Mouse (Mus musculus): ENCODE measurements around the gene Hmgcl.
A peak's percentile ranks its signal among the peaks of the same experiment; 100 is the strongest.
"Not testable (repeated sequence)": the region's sequence is repeated elsewhere in the genome, so short reads cannot be mapped to it uniquely, and the experiment has no call there.

Gene Hmgcl

DNA sequence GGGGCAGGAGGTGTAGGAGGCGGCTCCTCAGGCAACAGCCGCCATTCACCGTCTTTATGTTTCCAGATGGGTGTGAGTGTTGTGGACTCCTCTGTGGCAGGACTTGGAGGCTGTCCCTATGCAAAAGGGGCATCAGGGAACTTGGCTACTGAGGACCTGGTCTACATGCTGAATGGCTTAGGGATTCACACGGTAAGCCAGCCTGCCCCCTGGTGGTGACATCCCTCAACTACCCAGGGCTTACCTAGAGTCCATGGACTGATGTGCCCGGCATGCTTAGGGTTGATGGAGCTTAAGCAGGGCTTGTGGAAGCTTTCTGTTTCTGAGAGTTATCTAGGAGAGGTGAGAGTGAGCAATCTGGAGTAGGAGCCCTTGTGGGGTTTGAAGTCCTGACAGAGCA lies 14.5 kb downstream of the Hmgcl start:
- peak; percentile 44 for ATAC-seq (ENCODE audit: low TSS enrichment)

DNA sequence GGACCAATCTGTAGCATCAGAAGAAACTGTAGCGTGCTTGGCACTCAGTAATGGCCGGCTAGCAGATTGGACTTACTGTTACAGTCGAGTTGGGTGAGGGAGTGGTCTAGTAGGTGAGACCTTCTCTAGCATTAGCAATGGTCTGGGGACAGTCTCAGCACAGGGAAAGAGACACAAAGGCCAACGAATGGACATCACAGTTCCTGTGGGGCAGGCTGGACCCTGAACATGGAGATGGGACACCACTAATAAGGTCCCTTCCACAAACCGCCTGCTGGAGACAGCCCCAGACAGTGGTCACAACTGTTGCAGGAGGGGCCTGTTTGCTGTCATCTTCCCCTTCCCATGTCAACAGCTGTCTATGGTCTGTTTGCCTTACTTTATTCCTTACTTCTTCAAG lies 15.5 kb downstream of the Hmgcl start:
- ATAC-seq (ENCODE audit: low TSS enrichment): no peak

DNA sequence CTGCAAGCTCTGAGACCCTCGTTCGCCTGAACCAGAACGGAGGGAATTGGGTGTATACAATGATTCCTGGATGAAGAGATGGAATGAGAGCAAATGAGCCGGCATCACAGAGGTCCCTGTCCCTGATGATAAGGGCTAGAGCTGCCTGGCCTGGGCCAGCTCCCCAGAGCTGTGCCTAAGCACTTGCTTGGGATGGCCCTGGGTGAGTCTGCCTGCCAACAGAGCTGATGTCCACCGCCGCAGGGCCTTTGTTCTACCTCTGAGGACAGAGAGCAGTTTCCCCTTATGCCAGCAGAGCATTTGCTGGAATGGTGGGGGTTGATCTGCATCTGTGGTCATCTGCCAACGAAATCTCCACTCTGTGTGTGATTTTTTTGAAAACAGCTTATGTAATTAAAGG lies 15.9 kb downstream of the Hmgcl start:
- ATAC-seq (ENCODE audit: low TSS enrichment): no peak

DNA sequence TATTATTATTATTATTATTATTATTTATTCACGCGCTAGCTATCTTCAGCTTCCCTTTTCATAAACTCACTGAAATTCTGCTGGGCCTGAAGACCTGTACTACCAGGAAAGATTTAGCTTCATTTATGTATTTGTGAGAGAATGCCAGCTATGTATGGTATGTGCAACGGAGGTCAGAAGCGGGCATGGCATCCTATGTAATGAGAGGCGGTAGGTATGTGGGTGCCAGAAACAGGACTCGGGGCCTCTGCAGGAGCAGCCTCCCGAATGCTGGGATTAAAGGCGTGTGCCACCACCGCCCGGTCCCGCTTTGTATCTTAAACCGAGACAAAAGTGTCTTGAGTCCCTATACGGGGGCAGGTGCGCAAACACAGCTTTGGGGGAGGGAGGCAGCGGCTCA lies 16.7 kb downstream of the Hmgcl start:
- peak; percentile 2; the same call in 1 of the 2 replicates for ATAC-seq (ENCODE audit: low TSS enrichment)

DNA sequence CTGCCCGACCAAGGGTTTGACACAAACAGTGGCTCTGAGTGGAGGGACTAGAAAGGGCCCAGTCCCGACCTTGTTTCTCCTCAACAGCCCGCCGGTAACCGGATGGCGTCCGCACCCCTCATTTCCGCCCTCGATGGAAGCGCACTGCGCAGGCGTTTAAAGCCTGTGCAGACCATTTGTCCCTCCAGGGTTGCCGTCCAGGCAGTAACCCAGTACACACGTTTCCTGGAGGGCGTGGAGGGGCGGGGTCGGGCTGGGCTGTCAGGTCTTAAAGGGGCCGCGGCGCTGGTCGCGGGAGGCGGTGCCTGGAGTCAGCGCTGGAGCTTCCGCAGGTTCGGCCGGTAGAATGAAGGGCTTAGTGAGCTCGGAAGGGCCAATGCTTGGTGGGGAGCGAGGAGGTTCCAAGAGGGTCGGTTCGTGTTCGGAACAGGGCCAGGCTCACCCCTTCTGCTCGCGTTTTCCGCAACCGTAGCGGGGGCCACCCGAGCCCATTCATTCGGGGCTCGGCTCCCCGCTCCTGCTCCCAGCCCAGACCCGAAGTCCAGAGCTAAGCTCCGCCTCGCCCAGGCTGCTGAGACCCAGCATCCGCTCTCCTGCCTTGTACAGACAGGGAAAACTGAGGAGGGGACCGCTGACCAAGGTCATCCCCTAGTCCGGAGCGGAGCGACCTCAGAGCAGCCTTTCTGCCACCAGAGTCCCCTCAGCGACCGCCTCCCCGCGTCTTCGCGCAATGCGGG lies 17.4 kb downstream of the Hmgcl start, which contains the start of gene Gale:
TSS of gene Gale (plus strand) at position 271 of the 737 bp plus-strand sequence.
- ATAC-seq (ENCODE audit: low TSS enrichment): peak; percentile 74

DNA sequence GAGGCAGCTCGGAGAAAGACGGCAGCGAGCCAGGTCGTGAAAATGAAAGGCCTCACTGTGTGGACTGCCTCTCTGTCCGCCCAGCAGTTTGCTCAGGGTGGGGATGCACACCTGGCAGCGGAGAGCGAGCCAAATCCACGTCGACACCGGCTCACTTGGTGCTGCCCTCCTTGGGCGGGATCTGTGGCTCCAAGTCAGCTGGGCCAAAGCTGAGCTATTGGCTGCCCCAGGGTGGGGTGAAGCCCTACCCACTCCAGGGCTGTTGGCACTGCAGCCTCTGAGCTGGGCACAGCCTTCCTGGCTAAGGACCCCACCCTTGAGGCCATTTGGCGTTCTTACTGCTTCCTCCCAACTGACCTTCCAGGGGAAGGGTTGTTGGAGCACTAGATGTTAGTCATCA lies 18.2 kb downstream of the Hmgcl start:
- ATAC-seq (ENCODE audit: low TSS enrichment): peak; percentile 15; the same call in 1 of the 2 replicates

DNA sequence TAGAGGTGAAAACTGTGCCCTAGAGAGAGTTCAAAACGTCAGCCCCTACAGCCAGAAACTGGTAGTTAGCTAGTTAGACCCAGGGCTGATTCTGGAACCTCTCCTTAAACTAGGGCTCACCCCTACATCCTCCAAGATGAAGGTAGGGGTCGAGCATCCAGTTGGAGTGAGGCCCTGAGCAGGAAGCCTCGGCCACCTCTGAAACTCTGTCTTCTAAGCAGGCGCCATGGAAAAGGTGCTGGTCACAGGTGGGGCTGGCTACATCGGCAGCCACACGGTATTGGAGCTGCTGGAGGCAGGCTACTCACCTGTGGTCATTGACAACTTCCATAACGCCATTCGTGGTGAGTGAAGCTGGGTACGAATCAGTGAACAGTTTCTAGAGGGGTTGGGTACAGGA lies 18.9 kb downstream of the Hmgcl start:
- ATAC-seq (ENCODE audit: low TSS enrichment): no peak

DNA sequence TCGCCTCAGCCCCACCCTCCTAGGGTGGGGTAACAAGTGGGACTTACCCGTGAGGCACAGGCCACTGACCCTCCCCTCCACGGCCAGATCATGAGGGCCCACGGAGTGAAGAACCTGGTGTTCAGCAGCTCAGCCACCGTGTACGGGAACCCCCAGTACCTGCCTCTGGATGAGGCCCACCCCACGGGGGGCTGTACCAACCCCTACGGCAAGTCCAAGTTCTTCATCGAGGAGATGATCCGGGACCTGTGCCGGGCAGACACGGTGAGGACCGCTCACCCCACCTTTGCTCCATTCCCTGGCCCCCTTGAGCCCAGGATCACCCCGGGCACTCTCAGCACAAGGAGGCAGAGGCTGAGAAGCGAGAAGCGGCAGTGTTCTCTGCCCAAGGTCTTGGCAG lies 20.0 kb downstream of the Hmgcl start:
- ATAC-seq (ENCODE audit: low TSS enrichment): no peak

DNA sequence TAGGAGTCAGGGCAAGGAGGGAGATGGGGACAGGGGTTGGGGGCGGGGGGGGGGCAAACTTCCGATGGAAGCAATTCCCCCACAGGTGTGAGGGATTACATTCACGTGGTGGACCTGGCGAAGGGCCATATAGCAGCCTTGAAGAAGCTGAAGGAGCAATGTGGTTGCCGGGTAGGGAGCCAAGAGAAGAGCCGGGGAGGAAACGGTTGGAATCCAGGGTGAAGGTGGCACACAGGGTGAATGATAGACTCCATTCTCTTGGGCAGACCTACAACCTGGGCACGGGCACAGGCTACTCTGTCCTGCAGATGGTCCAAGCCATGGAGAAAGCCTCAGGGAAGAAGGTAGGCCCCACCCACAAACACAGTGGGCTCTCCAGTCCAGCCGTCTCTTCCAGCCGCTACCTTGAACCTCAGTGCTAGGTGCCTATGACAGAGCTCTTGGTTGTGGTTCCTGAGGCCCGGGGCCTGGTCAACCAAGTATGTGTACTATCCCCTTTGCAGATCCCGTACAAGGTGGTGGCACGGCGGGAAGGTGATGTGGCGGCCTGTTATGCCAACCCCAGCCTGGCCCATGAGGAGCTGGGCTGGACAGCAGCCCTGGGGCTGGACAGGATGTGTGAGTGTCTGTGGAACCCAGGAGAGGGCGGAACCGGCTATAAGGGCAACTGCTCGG lies 21.0 kb downstream of the Hmgcl start:
- ATAC-seq (ENCODE audit: low TSS enrichment): no peak

DNA sequence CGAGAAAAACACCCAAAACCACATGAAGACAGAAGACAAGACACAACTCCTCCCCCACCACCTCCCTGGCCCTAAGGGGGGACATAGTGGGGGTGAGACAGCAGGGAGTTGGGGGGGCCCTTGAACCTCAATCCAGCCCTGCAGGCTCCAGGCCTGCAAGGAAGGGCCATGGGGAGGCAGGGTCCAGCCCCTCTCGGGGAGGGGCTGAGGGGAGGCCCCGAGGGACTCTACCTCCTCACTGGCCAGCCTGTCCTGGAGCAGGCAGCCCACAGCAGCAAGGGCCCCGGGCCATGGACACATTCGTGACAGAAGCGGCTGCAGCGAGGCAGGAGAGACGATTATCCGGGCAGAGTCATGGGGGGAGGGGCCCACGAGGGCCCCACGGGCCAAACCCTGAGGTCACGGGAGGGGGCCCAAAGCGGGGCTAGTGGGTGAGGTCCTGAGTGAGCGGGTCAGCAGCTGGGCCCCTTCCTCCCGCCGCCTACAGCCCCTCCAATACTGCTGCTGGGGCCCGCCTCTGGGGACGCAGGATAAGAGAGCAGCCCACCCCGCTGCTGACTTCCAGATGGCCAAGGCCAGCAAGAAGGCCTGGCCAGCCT lies 22.1 kb downstream of the Hmgcl start:
- no peak for ATAC-seq (ENCODE audit: low TSS enrichment)

DNA sequence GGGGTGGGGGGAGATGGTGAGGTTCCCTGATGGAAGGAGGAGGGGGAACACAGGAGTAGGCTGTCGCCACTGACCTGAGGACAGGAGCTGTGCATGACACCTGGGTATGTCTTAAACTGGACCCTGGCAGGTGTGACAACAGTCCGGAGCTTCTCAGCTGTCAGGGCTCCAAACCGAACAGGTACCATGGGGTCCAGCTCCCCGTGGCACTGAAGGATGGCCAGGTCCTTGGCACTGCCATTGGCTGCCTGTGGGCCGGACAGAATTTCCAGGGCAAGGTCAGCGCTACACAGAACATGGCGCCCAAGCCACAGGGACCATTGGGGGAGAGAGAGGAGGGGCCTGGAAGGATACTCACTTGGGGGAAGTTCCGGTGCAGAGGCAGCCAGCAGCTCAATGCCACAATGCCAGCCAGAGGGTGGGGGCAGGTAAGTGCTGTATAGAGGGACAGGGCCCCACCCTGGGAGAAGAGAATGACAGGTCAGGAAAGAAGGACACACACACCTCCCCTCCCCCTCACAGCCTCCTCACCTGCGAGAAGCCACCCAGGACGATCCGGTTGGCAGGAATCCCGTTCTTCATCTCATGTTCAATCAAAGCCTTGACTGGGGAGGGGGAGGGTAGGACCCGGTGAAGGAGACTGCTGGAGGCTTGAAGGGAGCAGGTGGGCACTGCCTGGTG lies 23.0 kb downstream of the Hmgcl start:
- no peak for ATAC-seq (ENCODE audit: low TSS enrichment)

DNA sequence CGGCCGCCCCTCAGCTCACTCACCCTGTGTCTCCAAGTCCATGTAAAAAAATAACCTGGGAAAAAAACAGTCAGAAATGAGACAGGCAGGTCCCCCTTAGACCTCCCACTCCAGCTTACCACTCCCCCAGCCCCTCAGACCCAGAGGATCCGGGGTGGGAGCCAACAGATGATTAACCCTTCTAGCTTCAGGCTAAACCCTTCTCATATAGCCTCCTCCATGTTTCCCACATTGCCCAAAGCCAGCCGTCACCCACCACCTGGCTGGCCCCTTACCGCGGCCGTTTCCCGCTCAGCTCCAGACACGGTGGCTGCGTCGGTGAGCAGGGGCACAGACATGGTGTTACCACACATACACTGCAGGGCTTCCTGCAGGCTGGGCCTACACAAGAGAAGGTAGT lies 24.3 kb downstream of the Hmgcl start:
- no peak for ATAC-seq (ENCODE audit: low TSS enrichment)

DNA sequence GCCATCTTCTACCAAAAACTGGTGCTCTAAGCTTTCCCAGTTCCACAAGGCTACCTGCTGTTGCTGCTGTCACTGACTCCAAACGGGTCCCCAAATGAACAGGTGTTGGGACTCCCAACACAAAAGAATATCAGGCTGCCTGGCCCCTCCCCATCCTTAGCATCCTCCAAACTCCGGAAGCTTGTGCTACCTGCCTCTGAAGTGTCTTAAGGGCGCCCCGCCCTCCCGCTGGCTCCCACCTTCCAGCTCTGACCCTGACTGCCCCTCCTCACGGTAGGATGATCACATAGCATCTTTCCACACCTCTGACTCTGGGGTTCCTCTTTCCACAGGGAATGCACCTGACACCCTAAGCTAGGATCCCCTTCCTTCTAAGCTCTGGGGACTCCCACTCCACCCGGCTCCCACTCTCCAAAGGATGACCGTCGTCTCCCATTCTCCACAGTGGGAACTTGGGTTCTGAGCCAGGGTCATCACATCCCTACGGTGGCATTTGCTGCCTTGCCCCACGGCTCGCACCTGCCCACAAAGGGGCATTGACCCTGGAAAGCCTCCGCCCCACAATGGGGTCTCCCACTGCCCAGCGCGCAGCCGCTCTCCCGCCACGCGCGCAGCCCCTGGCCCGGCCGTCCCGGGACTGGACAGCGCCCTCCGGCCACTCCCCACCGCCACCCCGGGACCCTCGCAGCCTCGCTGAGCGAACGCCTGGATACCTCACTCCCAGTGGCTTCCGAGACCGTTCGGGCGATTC lies 25.7 kb downstream of the Hmgcl start:
- ATAC-seq (ENCODE audit: low TSS enrichment): peak; percentile 14; the same call in 1 of the 2 replicates

DNA sequence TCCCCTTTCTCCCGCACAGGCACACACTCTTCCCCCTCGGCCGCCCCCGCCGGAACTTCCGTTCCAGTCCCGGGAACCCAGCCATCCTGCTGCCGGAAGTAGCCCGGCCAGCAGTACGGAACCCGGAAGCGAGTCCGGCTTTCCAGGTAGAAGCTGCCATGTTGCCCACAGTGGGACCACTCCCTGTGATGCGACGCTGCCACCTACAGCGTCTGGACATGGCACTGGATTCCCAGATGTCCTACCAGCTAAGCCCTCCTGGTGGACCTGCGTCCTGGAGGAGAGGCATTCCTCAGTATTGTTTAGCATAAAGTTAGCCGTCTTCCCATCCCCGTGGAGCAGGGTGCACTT lies 26.3 kb downstream of the Hmgcl start, which contains the start of gene Lypla2:
TSS of gene Lypla2 (minus strand) at position 71 of the 351 bp plus-strand sequence.
- ATAC-seq (ENCODE audit: low TSS enrichment): peak; percentile 89

DNA sequence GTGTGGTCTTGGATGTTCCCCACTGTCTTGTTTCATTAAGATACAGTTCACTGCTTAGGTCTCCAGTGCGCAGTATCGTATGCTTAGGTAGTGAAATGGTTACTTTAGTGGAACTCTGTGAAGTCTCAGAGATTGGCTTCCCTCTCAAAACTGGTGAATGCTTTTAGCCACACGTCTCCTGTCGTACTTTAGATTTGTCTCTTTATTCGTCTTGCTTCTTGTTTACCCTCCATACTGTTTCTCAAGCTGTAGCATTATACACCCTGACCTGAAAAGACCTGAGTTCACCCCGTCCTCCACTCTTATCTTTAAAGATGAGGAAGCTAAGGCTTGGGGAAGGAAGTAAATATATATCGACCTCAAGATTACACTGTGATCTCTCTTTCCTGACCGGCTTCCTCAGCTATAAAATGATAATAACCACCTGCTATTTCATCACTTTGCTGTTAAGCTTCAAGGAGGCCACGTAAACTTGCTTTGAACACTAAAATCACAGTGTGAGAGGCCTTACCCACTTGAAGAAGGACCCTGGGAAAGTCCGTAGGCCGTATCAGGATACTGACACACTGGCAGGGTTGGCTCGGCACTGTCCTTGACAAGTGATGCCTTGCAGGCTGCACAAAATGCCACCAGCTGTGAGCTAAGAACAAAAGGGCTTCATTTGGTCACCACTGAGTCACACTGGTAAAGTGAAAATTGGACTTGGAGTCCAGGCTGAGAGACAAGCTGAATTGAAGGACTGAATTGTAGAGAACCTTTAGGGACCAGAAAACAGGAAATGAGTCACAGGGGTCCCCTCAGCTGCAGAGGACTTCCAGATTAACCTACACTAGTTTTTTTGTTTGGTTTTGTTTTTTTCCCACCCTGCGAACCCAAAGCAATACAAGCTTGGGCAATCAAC lies 26.9 kb downstream of the Hmgcl start:
- ATAC-seq (ENCODE audit: low TSS enrichment): no peak

DNA sequence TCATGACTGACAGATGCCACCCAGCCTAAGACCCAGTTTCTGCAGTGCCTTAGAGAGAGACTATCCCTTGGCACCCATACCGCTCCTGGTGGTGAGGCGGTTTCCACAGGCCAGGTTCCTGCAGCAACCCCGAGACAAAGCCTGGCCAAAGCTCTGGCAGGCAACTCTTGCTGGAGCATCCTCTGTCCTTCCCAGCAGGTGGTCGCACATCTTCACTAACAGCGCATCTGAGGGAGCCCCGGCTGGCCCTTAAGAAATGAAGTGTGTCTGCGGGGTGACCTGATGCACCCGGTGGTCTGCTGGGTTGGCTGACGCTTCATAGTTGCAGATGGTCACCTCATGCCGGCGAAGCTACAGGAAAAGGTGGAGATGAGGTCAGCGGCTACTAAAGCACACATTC lies 29.9 kb downstream of the Hmgcl start:
- ATAC-seq (ENCODE audit: low TSS enrichment): no peak

DNA sequence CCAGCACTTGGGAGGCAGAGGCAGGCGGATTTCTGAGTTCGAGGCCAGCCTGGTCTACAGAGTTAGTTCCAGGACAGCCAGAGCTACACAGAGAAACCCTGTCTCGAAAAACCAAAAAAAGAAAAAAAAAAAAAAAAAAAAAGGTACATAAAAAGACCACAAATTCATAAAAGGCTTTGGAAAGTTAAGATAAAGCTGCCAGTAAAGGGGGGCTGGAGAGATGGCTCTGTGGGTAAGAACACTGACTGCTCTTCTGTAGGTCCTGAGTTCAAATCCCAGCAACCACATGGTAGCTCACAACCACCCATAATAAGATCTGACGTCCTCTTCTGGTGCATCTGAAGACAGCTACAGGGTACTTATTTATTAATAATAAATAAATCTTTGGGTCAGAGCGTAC lies 34.0 kb downstream of the Hmgcl start:
- ATAC-seq (ENCODE audit: low TSS enrichment): not testable (repeated sequence)

DNA sequence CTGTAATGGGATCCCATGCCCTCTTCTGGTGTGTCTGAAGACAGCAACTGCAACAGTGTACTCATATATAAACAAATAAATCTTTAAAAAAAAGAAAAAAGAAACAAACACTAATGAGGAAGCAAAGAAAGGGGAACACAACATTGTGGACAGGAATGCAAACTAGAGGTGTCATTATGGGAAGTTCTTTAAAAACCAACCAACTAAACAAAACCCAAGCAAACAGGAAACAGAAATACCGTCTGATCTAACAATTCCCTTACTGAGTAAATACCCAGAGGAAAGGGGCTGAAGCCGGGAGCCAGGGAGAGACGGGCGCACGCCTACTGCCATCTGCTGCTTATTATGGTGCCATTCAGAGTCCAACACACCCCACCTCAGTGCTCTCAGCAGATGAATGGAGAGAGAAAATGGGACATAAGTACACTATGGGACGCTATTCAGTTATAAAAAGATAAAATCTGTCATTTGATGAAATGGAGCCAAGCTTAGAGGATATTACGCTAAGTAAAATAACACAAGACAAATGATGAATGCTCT lies 35.3 kb downstream of the Hmgcl start:
- peak; percentile 96 for ATAC-seq (ENCODE audit: low TSS enrichment)

DNA sequence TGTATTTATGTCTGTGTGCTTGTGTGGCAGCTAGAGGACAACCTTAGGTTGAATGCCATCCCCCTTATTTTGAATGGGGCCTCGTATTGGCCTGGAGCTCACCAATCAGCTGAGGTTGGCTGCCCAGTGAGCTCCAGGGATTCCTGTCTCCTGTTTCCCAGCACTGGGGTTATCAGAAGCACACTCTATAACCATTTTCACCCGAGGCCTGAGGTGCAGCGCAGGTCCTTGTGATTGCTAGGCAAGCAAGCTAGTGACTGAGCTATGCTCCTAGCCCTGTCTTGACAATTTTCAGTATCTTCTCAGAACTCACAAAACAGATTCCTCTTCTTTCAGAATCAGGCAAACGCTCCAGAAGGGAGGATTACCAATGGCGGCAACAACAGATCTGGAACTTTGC lies 38.3 kb downstream of the Hmgcl start:
- no peak for ATAC-seq (ENCODE audit: low TSS enrichment)

DNA sequence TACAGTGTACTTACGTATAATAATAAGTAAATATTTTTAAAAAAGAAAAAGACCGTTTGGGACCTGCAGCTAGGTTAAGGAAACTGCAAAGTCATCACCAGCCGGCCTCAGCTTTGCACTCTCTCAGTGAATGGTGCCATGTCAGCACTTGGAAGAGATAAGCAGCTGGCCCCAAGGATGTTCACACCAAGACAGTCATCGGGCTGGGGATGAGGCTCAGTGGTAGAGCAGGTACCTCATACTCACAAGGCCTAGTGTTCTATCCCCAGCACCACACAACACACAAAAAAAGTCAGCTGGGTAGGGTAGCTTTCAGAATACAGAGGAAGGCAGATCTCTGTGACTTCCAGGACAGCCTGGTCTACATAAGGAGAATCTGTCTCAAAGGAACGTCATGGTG lies 38.9 kb downstream of the Hmgcl start:
- no peak for ATAC-seq (ENCODE audit: low TSS enrichment)
